Mouse (Mus musculus) forebrain, embryonic 15.5 days (tissue): ENCODE measurements around the gene Krtap8-1. TPM values are rescaled to one million over a fixed set of nuclear protein-coding genes. Genes with fewer than 3 reads are reported as not detected.

Experiments
- ATAC-seq: fragments of 200-750 bp; cut with Nextera tagmentation; replicated peaks from 2 replicates; pipeline ENCODE4 v1.8.0; 2017; ENCODE audit warnings: mild to moderate bottlenecking, moderate TSS enrichment, moderate library complexity
- H3K27ac ChIP-seq: fragments of 300-500 bp; sonication (generic); replicated peaks from 2 replicates; pipeline ENCODE4 v1.5.1; 2015; ENCODE audit warnings: mild to moderate bottlenecking, inconsistent platforms
- H3K27me3 ChIP-seq: fragments of 300-500 bp; sonication (generic); 2 replicates; pipeline ENCODE4 v1.6.1; 2015; ENCODE audit warnings: inconsistent platforms
- H3K36me3 ChIP-seq: fragments of 300-500 bp; sonication (generic); 2 replicates; pipeline ENCODE4 v1.6.1; 2015; ENCODE audit warnings: mild to moderate bottlenecking, inconsistent platforms
- H3K4me1 ChIP-seq: fragments of 300-500 bp; sonication (generic); 2 replicates; pipeline ENCODE4 v1.6.1; 2015; ENCODE audit warnings: inconsistent platforms
- H3K4me2 ChIP-seq: fragments of 300-500 bp; sonication (generic); replicated peaks from 2 replicates; pipeline ENCODE4 v1.6.1; 2015; ENCODE audit warnings: mild to moderate bottlenecking, inconsistent platforms
- H3K4me3 ChIP-seq: fragments of 300-500 bp; sonication (generic); 2 replicates; pipeline ENCODE4 v1.5.1; 2015; ENCODE audit warnings: mild to moderate bottlenecking, inconsistent platforms
- H3K9ac ChIP-seq: fragments of 300-500 bp; sonication (generic); replicated peaks from 2 replicates; pipeline ENCODE4 v1.6.1; 2015; ENCODE audit warnings: mild to moderate bottlenecking, inconsistent platforms
- H3K9me3 ChIP-seq: fragments of 300-500 bp; sonication (generic); 2 replicates; pipeline ENCODE4 v1.6.1; 2016; ENCODE audit warnings: inconsistent platforms
- WGBS: fragments of 180-500 bp; shearing (Covaris S2); methylation state at CpG from one replicate; pipeline ENCODE4 v1.1.7; 2015; ENCODE audit warnings: mixed read lengths; 5-methylcytosine and 5-hydroxymethylcytosine counted together
- polyA plus RNA-seq: library from polyadenylated mRNA; unstranded; fragments of >200 nt; fragmentation: Nextera tagmentation; extraction: Ambion mirVana; gene quantifications from 2 replicates; pipeline ENCODE4 v1.2.1, GENCODE M21; 2015

Krtap8-1 gene
- polyA plus RNA-seq = not detected in 2 replicates

DNA sequence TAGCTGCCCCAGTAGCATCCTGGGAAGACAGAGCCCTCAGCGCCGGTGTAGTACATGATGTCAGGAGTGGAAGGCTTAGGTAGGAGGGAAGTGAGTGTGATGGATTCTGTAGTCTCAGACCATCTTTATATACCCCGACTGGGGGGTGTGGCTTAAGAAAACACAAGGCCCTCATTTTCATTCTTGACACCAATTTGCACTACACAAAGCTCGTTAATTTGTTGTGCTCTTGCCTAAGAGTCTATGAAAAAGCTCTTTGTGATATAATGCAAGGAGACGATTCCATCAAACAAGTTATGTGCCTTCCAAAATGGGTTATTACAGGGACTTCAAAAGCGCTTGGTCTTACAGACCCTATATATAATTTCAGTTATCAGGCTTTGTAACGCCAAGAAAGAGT, at the start of gene Krtap8-1:
Krtap8-1 (minus strand) TSS at position 101 of the 400 bp plus-strand sequence.
- Histone ChIP-seq H3K4me3 (no peak within 1 kb of the TSS), H3K27ac (no peak within 1 kb of the TSS), H3K4me1 (no peaks in the 10 kb centered on the region), H3K4me2 (no peak within 1 kb of the TSS), H3K9ac (no peak within 1 kb of the TSS), H3K27me3 (no peaks in the 10 kb centered on the region), H3K9me3 (no peaks in the 10 kb centered on the region), H3K36me3 (no peaks in the 10 kb centered on the region)
- WGBS = 65% methylated on average over 7 of the region's 7 CpGs
- no peak for ATAC-seq

DNA sequence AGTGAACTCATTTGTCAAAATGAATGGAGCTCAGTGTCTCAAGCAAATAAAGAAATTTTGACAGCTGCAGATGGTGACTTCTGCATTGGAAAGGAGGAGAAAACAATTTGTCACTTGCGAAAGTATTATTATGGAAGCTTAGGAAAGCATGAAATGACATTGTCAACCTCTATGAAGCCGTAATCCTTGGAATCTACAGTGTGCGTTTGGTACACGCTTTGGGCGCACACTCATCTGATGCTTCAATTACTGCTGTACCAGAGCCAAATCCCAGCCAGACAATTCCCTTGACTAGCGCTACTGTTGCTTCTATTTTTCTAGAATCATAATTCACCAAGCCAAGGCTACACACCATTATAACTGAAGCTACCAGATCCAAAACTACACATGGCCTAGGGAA, 49.6 kb upstream of the Krtap8-1 start:
- Histone ChIP-seq H3K9me3 (no peaks in the 10 kb centered on the region), H3K4me1 (peaks cover 18% of the 10 kb centered on the region), H3K27me3 (no peaks in the 10 kb centered on the region), H3K4me2 (no peak overlapping the region), H3K36me3 (no peaks in the 10 kb centered on the region), H3K4me3 (no peak overlapping the region), H3K9ac (no peak overlapping the region), H3K27ac (no peak overlapping the region)
- WGBS = 48% methylated on average over 6 of the region's 6 CpGs
- ATAC-seq = no peak

DNA sequence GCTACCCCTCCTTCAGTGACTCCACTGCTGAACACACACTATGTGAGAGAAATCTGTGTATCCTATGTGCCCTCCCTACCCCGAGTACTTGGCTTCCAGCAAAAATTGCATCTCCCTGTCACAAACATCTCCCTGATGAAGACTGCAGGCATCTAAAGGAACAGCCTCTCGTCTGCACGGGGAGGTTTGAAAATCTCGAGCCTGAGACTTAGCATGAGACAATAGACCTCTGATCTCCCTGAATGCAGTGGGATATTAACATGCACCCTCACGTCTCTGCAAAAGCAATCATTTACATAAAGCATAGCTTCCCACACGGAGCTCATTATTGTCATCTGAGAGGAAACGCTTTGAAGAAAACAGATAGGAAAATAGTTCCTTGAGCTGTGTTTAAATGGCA, 42.8 kb upstream of the Krtap8-1 start:
- H3K36me3 ChIP-seq = no peaks in the 10 kb centered on the region
- H3K27me3 ChIP-seq = no peaks in the 10 kb centered on the region
- H3K27ac ChIP-seq = peak overlapping the region; percentile 58
- ATAC-seq = peak; percentile 86
- WGBS = 3% methylated on average over 7 of the region's 7 CpGs
- peaks cover 31% of the 10 kb centered on the region for H3K4me1 ChIP-seq
- H3K9me3 ChIP-seq = no peaks in the 10 kb centered on the region
- H3K4me2 ChIP-seq = 0 out of 2 replicates have a peak overlapping the region, but pooled peaks have one; percentile 13
- no peak overlapping the region for H3K9ac ChIP-seq
- no peak overlapping the region for H3K4me3 ChIP-seq

- WGBS = 31% methylated on average over 7 of the region's 7 CpGs
These were observed 42.1 kb upstream of the Krtap8-1 start for GRCm38 (mm10) chr16:89529846-89530245.

DNA sequence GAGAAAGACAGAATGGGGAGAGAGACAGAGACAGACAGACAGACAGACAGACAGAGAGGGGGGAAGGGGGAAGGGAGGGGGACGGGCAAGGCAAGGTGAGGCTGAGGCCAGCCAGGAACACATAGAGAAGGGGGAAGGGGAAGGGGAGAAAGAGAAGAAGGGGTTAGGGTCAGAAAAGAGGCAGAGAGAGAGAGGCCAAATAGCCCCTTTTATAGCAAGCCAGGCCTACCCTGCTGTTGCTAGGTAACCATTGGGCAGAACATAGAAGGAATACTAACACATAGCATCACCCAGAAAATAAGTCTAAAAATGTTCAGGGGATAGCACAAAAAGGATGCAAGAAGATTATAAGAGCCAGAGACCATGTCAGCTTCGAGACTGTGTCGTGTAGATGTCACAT, 40.6 kb upstream of the Krtap8-1 start:
- no peak overlapping the region for H3K4me3 ChIP-seq
- H3K4me2 ChIP-seq = no peak overlapping the region
- H3K27me3 ChIP-seq = no peaks in the 10 kb centered on the region
- no peaks in the 10 kb centered on the region for H3K36me3 ChIP-seq
- no peak overlapping the region for H3K9ac ChIP-seq
- no peaks in the 10 kb centered on the region for H3K9me3 ChIP-seq
- H3K4me1 ChIP-seq = peaks cover 31% of the 10 kb centered on the region
- whole genome bisulfite sequencing = 61% methylated on average over 3 of the region's 3 CpGs
- no peak for ATAC-seq
- H3K27ac ChIP-seq = no peak overlapping the region

More at GRCm38 (mm10) chr16:89529846-89530245, 42.1 kb upstream of the Krtap8-1 start:
- Histone ChIP-seq H3K36me3 (no peaks in the 10 kb centered on the region), H3K9ac (no peak overlapping the region), H3K4me3 (no peak overlapping the region), H3K27ac (peak overlapping the region; percentile 65), H3K9me3 (no peaks in the 10 kb centered on the region), H3K27me3 (no peaks in the 10 kb centered on the region), H3K4me2 (no peak overlapping the region), H3K4me1 (peaks cover 31% of the 10 kb centered on the region)
- ATAC-seq = peak; percentile 63

GRCm38 (mm10) chr16:89520996-89521395, 33.2 kb upstream of the Krtap8-1 start:
- Histone ChIP-seq H3K27ac (no peak overlapping the region), H3K4me3 (no peak overlapping the region), H3K9me3 (no peaks in the 10 kb centered on the region), H3K4me1 (0 out of 2 replicates have a peak, but pooled peaks cover 2% of the 10 kb centered on the region), H3K9ac (no peak overlapping the region), H3K4me2 (no peak overlapping the region), H3K36me3 (no peaks in the 10 kb centered on the region), H3K27me3 (no peaks in the 10 kb centered on the region)
- no peak for ATAC-seq
- 84% methylated on average over 4 of the region's 4 CpGs for WGBS

DNA sequence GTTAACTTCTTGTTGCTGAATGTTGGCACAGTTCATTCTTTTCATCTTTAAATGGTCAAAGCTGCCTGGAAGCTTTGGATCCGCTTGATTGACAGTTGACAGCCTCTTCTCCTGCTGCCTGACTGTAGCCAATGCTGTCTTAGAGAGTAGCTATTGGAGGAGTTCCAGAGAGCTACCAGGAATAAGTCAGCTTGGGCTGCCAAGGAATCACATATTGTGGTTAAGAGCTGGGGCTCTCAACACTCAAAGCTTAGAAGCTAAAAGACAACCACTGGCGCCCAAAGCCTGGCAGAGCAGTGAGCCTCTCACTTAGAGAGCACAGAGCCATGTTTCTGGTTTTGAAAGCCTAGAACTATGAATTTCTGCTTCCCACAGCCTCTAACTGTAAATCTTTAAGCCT, 32.8 kb upstream of the Krtap8-1 start:
- no peaks in the 10 kb centered on the region for H3K27me3 ChIP-seq

DNA sequence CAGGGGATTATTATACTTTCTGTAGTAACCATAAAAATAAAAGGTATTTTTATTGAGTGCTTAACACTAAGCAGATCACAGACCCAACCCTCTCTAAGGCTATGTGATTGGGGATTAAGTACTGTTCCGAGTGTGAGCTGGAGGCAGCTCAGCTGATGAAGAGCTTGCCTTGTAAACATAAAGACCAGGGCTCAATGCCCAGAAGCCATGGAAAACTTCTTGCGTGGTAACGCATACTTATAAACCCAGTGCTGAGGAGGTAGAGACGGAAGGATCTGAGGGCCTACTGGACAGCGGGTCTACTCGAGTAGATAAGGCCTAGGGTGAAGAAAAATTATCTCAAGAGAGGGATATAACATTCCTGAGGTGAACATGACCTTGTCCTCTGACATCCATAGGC, 32.3 kb upstream of the Krtap8-1 start:
- Histone ChIP-seq H3K9ac (no peak overlapping the region), H3K27me3 (no peaks in the 10 kb centered on the region), H3K27ac (no peak overlapping the region), H3K9me3 (no peaks in the 10 kb centered on the region), H3K4me1 (0 out of 2 replicates have a peak, but pooled peaks cover 2% of the 10 kb centered on the region), H3K4me2 (no peak overlapping the region), H3K4me3 (no peak overlapping the region), H3K36me3 (no peaks in the 10 kb centered on the region)
- WGBS = 79% methylated on average over 6 of the region's 6 CpGs
- peak; percentile 30; the same call in 1 of the 2 replicates for ATAC-seq

More for the DNA sequence above, 32.8 kb upstream of the Krtap8-1 start:
- ATAC-seq = peak; percentile 86
- Histone ChIP-seq H3K9me3 (no peaks in the 10 kb centered on the region), H3K9ac (no peak overlapping the region), H3K4me3 (no peak overlapping the region), H3K4me1 (0 out of 2 replicates have a peak, but pooled peaks cover 2% of the 10 kb centered on the region), H3K4me2 (no peak overlapping the region), H3K36me3 (no peaks in the 10 kb centered on the region), H3K27ac (no peak overlapping the region)
- 73% methylated on average over 2 of the region's 2 CpGs for WGBS

DNA sequence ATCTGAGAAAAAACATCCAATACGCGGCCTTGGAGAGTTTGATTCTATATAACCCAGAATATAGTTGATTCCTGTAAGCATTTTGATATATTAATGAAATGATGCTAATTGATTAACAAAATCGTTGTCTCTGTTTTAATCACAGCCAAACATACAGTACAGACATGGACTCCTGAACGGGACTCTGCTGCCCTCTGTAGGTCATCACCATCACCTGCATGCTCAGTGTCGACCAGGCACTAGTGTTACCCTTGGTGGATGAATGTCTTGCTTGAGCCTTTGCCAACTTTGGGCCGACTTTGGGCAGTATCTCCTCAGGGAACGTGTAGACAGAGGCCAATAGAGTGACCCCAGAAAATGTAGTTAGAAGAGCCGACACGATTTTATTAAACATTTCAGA, 29.9 kb upstream of the Krtap8-1 start:
- Histone ChIP-seq H3K9ac (no peak overlapping the region), H3K4me1 (peaks cover 11% of the 10 kb centered on the region; the same call in 1 of the 2 replicates), H3K27me3 (no peaks in the 10 kb centered on the region), H3K4me2 (no peak overlapping the region), H3K27ac (no peak overlapping the region), H3K36me3 (no peaks in the 10 kb centered on the region), H3K4me3 (no peak overlapping the region), H3K9me3 (no peaks in the 10 kb centered on the region)
- 60% methylated on average over 9 of the region's 9 CpGs for WGBS
- 0 out of 2 replicates have a peak, but pooled peaks have one; percentile 6 for ATAC-seq

DNA sequence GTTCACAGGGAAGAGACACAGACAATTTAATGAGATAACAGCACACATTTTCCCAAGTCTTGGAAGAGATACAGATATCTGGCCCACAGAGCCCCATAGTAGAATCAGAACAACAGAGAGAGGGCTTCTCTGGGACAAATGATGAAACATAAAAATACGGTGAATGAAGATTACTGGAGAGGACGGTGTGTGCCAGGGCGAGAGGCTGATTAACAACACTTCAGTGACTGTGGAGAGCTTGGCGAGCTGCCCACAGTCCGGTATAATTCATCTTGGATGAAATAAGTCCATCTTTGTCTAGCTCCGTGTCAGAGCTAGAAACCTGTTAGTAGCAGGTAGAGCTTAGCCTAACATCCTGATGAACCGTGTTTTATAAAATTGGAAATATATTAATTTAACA, 25.7 kb upstream of the Krtap8-1 start:
- 21% methylated on average over 7 of the region's 7 CpGs for WGBS
- Histone ChIP-seq H3K9me3 (no peaks in the 10 kb centered on the region), H3K27me3 (no peaks in the 10 kb centered on the region), H3K27ac (no peak overlapping the region), H3K9ac (no peak overlapping the region), H3K36me3 (no peaks in the 10 kb centered on the region), H3K4me1 (peaks cover 9% of the 10 kb centered on the region; the same call in 1 of the 2 replicates), H3K4me2 (peak overlapping the region; percentile 15), H3K4me3 (0 out of 2 replicates have a peak overlapping the region, but pooled peaks have one; percentile 1)
- 0 out of 2 replicates have a peak, but pooled peaks have one; percentile 20 for ATAC-seq

GRCm38 (mm10) chr16:89508223-89508622, 20.5 kb upstream of the Krtap8-1 start, which contains the start of gene Krtap7-1:
Gene Krtap7-1 (minus strand): TSS chr16:89508323.
- no peak within 1 kb of the TSS for H3K27ac ChIP-seq
- H3K27me3 ChIP-seq = no peaks in the 10 kb centered on the region
- no peaks in the 10 kb centered on the region for H3K36me3 ChIP-seq
- no peaks in the 10 kb centered on the region for H3K9me3 ChIP-seq
- WGBS = 91% methylated on average over 4 of the region's 4 CpGs
- peaks cover 6% of the 10 kb centered on the region; the same call in 1 of the 2 replicates for H3K4me1 ChIP-seq
- H3K4me3 ChIP-seq = no peak within 1 kb of the TSS
- H3K4me2 ChIP-seq = no peak within 1 kb of the TSS
- H3K9ac ChIP-seq = no peak within 1 kb of the TSS
- no peak for ATAC-seq

DNA sequence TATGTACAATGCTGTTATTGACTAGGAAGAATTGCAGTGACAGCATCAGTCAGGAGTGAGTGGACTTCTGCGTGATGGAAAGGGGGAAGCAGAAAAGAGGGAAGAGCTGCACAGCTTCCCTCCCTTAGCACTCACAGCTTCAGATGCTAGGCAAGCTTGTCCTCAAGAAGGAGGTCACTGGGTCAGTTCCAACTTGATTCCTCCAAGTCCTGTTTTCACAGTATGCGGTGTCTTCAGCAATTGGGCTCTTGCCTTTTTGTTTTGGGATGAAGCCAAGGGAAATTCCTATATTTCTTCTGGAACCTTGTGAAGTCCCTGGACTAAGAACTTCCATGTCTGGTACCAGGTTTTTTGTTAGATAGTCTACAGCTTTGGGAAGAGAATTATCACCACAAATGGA, 15.8 kb upstream of the Krtap8-1 start:
- Histone ChIP-seq H3K4me1 (no peaks in the 10 kb centered on the region), H3K4me2 (no peak overlapping the region), H3K27ac (no peak overlapping the region), H3K27me3 (no peaks in the 10 kb centered on the region), H3K36me3 (no peaks in the 10 kb centered on the region), H3K9me3 (no peaks in the 10 kb centered on the region), H3K9ac (no peak overlapping the region), H3K4me3 (no peak overlapping the region)
- no peak for ATAC-seq
- 77% methylated on average over 2 of the region's 2 CpGs for WGBS

GRCm38 (mm10) chr16:89501870-89502269, 14.1 kb upstream of the Krtap8-1 start:
- Histone ChIP-seq H3K9me3 (no peaks in the 10 kb centered on the region), H3K4me3 (no peak overlapping the region), H3K36me3 (no peaks in the 10 kb centered on the region), H3K27ac (no peak overlapping the region), H3K9ac (no peak overlapping the region), H3K4me1 (no peaks in the 10 kb centered on the region), H3K27me3 (no peaks in the 10 kb centered on the region), H3K4me2 (no peak overlapping the region)
- 88% methylated on average over 5 of the region's 5 CpGs for WGBS
- ATAC-seq = no peak
